Mouse (Mus musculus) neural tube, embryonic 15.5 days (tissue): Measurements from ENCODE around the gene Ndc1. TPM values are rescaled to one million over a fixed set of nuclear protein-coding genes. Genes with fewer than 3 reads are reported as not detected.

Source experiments
- ATAC-seq: fragments of 200-750 bp; cut with Nextera tagmentation; 2 replicates; pipeline ENCODE4 v1.8.0; 2017; ENCODE audit warnings: mild to moderate bottlenecking, moderate TSS enrichment, moderate library complexity; ENCODE audit not compliant: low FRiP score
- H3K27ac ChIP-seq: fragments of 300-500 bp; sonication (generic); replicated peaks from 2 replicates; pipeline ENCODE4 v1.5.1; 2015; ENCODE audit warnings: mild to moderate bottlenecking, inconsistent platforms
- H3K27me3 ChIP-seq: fragments of 300-500 bp; sonication (generic); replicated peaks from 2 replicates; pipeline ENCODE4 v1.6.1; 2015; ENCODE audit warnings: inconsistent platforms
- H3K36me3 ChIP-seq: fragments of 300-500 bp; sonication (generic); 2 replicates; pipeline ENCODE4 v1.6.1; 2015; ENCODE audit warnings: inconsistent platforms
- H3K4me1 ChIP-seq: fragments of 300-500 bp; sonication (generic); 2 replicates; pipeline ENCODE4 v1.6.1; 2015; ENCODE audit warnings: inconsistent platforms
- H3K4me2 ChIP-seq: fragments of 300-500 bp; sonication (generic); 2 replicates; pipeline ENCODE4 v1.6.1; 2015; ENCODE audit warnings: inconsistent platforms, mild to moderate bottlenecking, moderate library complexity
- H3K4me3 ChIP-seq: fragments of 300-500 bp; sonication (generic); replicated peaks from 2 replicates; pipeline ENCODE4 v1.5.1; 2015; ENCODE audit warnings: mild to moderate bottlenecking, inconsistent platforms
- H3K9ac ChIP-seq: fragments of 300-500 bp; sonication (generic); replicated peaks from 2 replicates; pipeline ENCODE4 v1.6.1; 2015; ENCODE audit warnings: mild to moderate bottlenecking, inconsistent platforms
- H3K9me3 ChIP-seq: fragments of 300-500 bp; sonication (generic); replicated peaks from 2 replicates; pipeline ENCODE4 v1.6.1; 2016; ENCODE audit warnings: inconsistent platforms
- WGBS: fragments of 180-500 bp; shearing (Covaris S2); methylation state at CpG from one replicate; pipeline ENCODE4 v1.1.7; 2015; ENCODE audit warnings: mixed read lengths; 5-methylcytosine and 5-hydroxymethylcytosine counted together
- polyA plus RNA-seq: library from polyadenylated mRNA; unstranded; fragments of >200 nt; fragmentation: Nextera tagmentation; extraction: Ambion mirVana; gene quantifications from 2 replicates; pipeline ENCODE4 v1.2.1, GENCODE M21; 2015

The Ndc1 gene
- polyA plus RNA-seq, 1 experiment from 2014 or later, result 17.1 TPM

DNA sequence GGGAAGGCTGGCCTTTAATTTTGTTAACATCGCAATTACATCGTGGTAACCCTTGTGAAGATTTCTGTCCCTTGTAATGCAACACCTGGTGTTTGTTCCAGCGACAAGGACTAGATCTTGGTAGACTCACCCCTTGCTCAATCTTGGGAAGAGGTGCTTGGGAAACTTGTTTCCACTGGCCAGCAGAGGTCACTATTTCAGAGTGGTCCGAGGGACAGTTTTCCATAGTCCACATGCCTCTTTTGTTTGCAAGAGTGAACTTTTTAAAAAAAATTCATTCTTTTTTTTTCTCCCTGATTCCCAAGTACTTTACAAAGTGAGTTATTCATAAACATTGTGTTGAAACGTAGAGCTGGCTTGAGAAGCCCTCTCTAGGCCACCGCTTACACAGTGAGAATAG lies 54.6 kb downstream of the Ndc1 start:
- Histone ChIP-seq H3K9ac (no peak overlapping the region), H3K4me3 (no peak overlapping the region), H3K4me1 (peaks cover 10% of the 10 kb centered on the region), H3K4me2 (no peak overlapping the region), H3K36me3 (no peaks in the 10 kb centered on the region), H3K9me3 (no peaks in the 10 kb centered on the region), H3K27ac (no peak overlapping the region), H3K27me3 (0 out of 2 replicates have a peak, but pooled peaks cover 3% of the 10 kb centered on the region)
- 24% methylated on average over 6 of the region's 6 CpGs for WGBS
- no peak for ATAC-seq

- H3K9me3 ChIP-seq, result no peaks in the 10 kb centered on the region
- no peak for ATAC-seq
- no peaks in the 10 kb centered on the region for H3K36me3 ChIP-seq
- H3K4me1 ChIP-seq, result peaks cover 10% of the 10 kb centered on the region
- H3K4me2 ChIP-seq, result no peak overlapping the region
- H3K27me3 ChIP-seq, result 0 out of 2 replicates have a peak, but pooled peaks cover 3% of the 10 kb centered on the region
- H3K4me3 ChIP-seq, result no peak overlapping the region
- no peak overlapping the region for H3K27ac ChIP-seq
- no peak overlapping the region for H3K9ac ChIP-seq
- 94% methylated on average over 12 of the region's 12 CpGs for WGBS
Observed at GRCm38 (mm10) chr4:107425616-107426015, 58.0 kb downstream of the Ndc1 start.

GRCm38 (mm10) chr4:107426631-107427030 lies 59.0 kb downstream of the Ndc1 start:
- ATAC-seq, result no peak
- H3K36me3 ChIP-seq, result no peaks in the 10 kb centered on the region

DNA sequence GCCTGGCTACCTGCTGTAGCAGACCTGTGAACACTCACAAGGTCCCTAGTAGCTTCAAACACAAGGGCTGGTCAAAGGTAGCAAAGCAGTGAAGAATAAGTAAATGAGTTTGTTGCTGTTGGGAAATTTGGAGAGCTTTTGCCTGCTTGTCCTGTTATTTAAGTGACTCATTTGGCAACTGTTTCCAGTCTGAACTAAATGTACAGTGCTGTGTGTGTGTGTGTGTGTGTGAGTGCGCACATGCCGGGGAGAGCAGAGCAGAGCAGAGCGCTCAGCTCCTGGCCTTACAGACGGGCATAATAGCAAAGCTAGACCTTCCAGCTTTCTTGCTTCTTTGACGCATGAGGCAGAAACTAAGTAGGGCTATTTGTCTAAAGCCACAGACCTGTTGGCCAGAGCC lies 65.1 kb downstream of the Ndc1 start:
- Histone ChIP-seq H3K36me3 (no peaks in the 10 kb centered on the region), H3K27ac (no peak overlapping the region), H3K9ac (no peak overlapping the region), H3K27me3 (peaks cover 37% of the 10 kb centered on the region), H3K4me1 (peaks cover 21% of the 10 kb centered on the region), H3K4me2 (no peak overlapping the region), H3K9me3 (no peaks in the 10 kb centered on the region), H3K4me3 (no peak overlapping the region)
- no peak for ATAC-seq
- 86% methylated on average over 5 of the region's 5 CpGs for WGBS

More at GRCm38 (mm10) chr4:107426631-107427030, 59.0 kb downstream of the Ndc1 start:
- Histone ChIP-seq H3K4me1 (peaks cover 5% of the 10 kb centered on the region), H3K27me3 (no peaks in the 10 kb centered on the region), H3K9me3 (no peaks in the 10 kb centered on the region), H3K4me2 (no peak overlapping the region), H3K9ac (no peak overlapping the region), H3K27ac (no peak overlapping the region), H3K4me3 (no peak overlapping the region)
- WGBS, result 88% methylated on average over 9 of the region's 9 CpGs

GRCm38 (mm10) chr4:107433998-107434355 lies 66.4 kb downstream of the Ndc1 start:
- Histone ChIP-seq H3K4me2 (peak overlapping the region; percentile 88), H3K9me3 (no peaks in the 10 kb centered on the region), H3K27me3 (peaks cover 49% of the 10 kb centered on the region), H3K36me3 (no peaks in the 10 kb centered on the region), H3K9ac (peak overlapping the region; percentile 60), H3K27ac (no peak overlapping the region), H3K4me3 (peak overlapping the region; percentile 57), H3K4me1 (peaks cover 21% of the 10 kb centered on the region)
- ATAC-seq, result peak; percentile 7; the same call in 1 of the 2 replicates
- 6% methylated on average over 15 of the region's 15 CpGs for WGBS

DNA sequence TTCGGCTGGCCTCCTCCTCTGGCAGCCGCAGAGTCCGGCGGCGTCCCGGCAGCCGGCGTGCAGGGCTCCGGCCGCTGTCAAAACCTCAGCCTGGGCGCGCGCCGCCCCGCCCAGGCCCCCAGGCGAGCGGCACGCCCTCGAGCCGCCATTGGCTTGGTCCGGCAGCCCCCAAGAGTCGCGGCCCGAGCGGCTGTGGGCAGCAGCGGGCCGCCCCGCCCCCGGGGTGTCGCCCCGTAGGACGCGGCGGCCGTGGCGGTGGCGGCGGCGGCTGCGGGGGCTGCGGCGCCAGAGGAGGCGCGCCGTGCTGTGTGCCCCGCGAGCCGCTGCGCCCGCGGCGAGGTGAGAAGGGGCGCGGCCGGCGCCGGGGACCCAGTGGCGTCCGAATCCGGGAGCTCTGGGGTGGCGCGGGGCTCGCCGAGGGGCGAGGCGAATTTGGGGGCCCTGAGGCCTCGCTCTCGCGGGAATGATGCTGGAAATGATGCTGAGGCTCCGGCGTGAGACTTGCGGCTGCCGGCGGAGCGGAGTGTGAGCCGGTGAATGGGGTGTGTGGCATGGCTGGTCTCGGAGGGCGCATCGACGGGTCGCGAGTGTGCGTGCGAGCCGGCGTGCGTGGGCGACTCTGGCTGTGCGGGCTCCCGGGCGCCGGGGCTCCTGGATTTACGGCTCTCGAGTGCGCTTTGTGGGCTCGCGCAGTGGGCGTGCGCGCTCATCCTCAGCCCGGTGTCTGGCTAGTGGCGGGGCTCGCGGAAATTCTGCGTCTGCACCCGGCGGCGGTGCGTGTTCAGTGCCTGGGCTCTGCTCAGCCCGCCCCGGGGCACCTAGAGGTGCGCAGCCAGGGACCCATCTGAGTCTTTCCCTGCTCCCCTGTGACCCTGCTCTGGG lies 67.0 kb downstream of the Ndc1 start, which contains the start of gene Glis1:
Glis1 (plus strand) TSS at position 236 of the 882 bp plus-strand sequence.
- peaks cover 53% of the 10 kb centered on the region for H3K27me3 ChIP-seq
- H3K27ac ChIP-seq, result no peak within 1 kb of the TSS
- peak; percentile 87 for ATAC-seq

DNA sequence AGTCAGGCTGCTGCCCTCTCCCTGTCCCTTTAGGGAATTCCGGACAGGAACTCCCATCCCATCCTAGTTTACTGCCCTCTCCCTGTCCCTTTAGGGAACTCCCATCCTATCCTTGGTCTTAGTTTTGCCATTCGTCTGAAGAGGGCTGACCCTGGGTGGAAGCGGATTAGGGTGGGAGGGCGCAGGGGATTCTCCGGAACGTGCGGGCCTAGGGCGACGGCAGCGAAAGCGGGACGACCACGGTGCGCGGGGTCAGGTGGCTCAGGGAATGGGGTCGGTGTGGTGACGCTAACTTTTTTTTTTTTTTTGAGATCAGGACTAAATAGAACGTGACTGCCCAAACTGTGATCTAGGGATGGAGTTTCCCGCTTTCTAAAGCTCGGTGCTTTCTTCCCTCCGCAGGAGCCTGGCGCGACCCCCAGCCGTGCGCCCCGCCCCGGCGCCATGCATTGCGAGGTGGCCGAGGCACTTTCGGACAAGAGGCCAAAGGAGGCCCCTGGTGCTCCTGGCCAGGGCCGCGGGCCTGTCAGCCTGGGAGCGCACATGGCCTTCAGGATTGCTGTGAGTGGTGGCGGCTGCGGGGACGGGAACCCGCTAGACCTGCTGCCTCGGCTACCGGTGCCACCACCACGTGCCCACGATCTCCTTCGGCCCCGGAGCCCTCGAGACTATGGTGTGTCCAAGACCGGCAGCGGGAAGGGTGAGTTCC lies 67.8 kb downstream of the Ndc1 start:
- H3K4me2 ChIP-seq, result peak overlapping the region; percentile 88
- peaks cover 55% of the 10 kb centered on the region for H3K27me3 ChIP-seq
- H3K27ac ChIP-seq, result no peak overlapping the region
- peak overlapping the region; percentile 60 for H3K9ac ChIP-seq
- peaks cover 26% of the 10 kb centered on the region for H3K4me1 ChIP-seq
- ATAC-seq, result no peak; the same call in 1 of the 2 replicates
- peak overlapping the region; percentile 57 for H3K4me3 ChIP-seq
- WGBS, result 2% methylated on average over 47 of the region's 47 CpGs
- no peaks in the 10 kb centered on the region for H3K36me3 ChIP-seq
- no peaks in the 10 kb centered on the region for H3K9me3 ChIP-seq

More for the DNA sequence above, 67.0 kb downstream of the Ndc1 start, which contains the start of gene Glis1:
- no peaks in the 10 kb centered on the region for H3K36me3 ChIP-seq
- peaks cover 23% of the 10 kb centered on the region for H3K4me1 ChIP-seq
- under 1% methylated on average over 103 of the region's 112 CpGs for WGBS
- peak within 1 kb of the TSS; percentile 60 for H3K9ac ChIP-seq
- H3K4me3 ChIP-seq, result peak within 1 kb of the TSS; percentile 57
- H3K4me2 ChIP-seq, result peak within 1 kb of the TSS; percentile 88
- no peaks in the 10 kb centered on the region for H3K9me3 ChIP-seq

GRCm38 (mm10) chr4:107436476-107436875 lies 68.9 kb downstream of the Ndc1 start:
- no peak overlapping the region for H3K4me2 ChIP-seq
- no peak overlapping the region for H3K27ac ChIP-seq
- no peaks in the 10 kb centered on the region for H3K36me3 ChIP-seq
- peaks cover 55% of the 10 kb centered on the region for H3K27me3 ChIP-seq
- no peak overlapping the region for H3K4me3 ChIP-seq
- no peak overlapping the region for H3K9ac ChIP-seq
- WGBS, result 89% methylated on average over 7 of the region's 7 CpGs
- H3K9me3 ChIP-seq, result no peaks in the 10 kb centered on the region
- ATAC-seq, result no peak
- H3K4me1 ChIP-seq, result peaks cover 29% of the 10 kb centered on the region

DNA sequence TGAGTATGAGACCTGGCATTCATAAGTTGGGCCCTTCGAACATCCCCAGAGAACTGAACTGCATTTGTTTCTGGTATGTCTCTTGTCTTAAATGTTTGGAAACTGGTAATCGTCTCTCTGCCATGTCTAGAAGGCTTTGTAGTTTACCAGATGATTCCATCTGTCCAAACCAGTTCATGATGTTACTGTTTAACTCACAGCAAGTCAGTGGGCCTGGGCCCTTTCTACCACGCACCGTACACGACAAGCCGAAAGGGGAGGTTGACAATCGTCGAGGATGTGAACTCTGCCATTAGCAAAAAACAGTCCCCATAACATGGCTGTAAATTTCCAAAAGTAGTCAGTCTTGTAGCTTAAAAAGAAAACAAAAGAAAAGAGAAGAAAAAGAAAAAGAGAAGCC lies 71.2 kb downstream of the Ndc1 start:
- no peak for ATAC-seq
- Histone ChIP-seq H3K9me3 (no peaks in the 10 kb centered on the region), H3K9ac (no peak overlapping the region), H3K4me2 (no peak overlapping the region), H3K4me1 (peaks cover 36% of the 10 kb centered on the region), H3K36me3 (no peaks in the 10 kb centered on the region), H3K4me3 (no peak overlapping the region), H3K27ac (no peak overlapping the region), H3K27me3 (peaks cover 49% of the 10 kb centered on the region)
- 80% methylated on average over 8 of the region's 8 CpGs for WGBS

- Histone ChIP-seq H3K4me2 (peak overlapping the region; percentile 35), H3K4me1 (peaks cover 23% of the 10 kb centered on the region), H3K27ac (no peak overlapping the region), H3K9ac (no peak overlapping the region), H3K27me3 (peaks cover 47% of the 10 kb centered on the region), H3K4me3 (no peak overlapping the region), H3K36me3 (no peaks in the 10 kb centered on the region), H3K9me3 (no peaks in the 10 kb centered on the region)
- 31% methylated on average over 13 of the region's 13 CpGs for WGBS
- ATAC-seq, result no peak
Observed at GRCm38 (mm10) chr4:107440306-107440705, 72.7 kb downstream of the Ndc1 start.

GRCm38 (mm10) chr4:107442288-107442687 lies 74.7 kb downstream of the Ndc1 start:
- Histone ChIP-seq H3K9me3 (no peaks in the 10 kb centered on the region), H3K36me3 (no peaks in the 10 kb centered on the region), H3K4me1 (peaks cover 16% of the 10 kb centered on the region), H3K27ac (no peak overlapping the region), H3K27me3 (peaks cover 31% of the 10 kb centered on the region), H3K9ac (no peak overlapping the region), H3K4me3 (no peak overlapping the region), H3K4me2 (no peak overlapping the region)
- WGBS, result 59% methylated on average over 11 of the region's 11 CpGs
- no peak for ATAC-seq
